Mouse (Mus musculus) olfactory bulb, adult 2 months (tissue): Measurements from ENCODE around the gene Adssl1.

Experiments
- CTCF ChIP-seq: fragments of 200-500 bp; IDR thresholded peaks from 2 replicates; pipeline ENCODE4 v1.5.1; 2012; ENCODE audit warnings: low read depth, mild to moderate bottlenecking, low read length, moderate library complexity; ENCODE audit not compliant: insufficient read depth
- POLR2A ChIP-seq: fragments of 200-500 bp; IDR thresholded peaks from 2 replicates; pipeline ENCODE4 v1.6.1; 2012; ENCODE audit warnings: mild to moderate bottlenecking, low read depth, low read length, moderate library complexity; ENCODE audit not compliant: insufficient read depth

DNA sequence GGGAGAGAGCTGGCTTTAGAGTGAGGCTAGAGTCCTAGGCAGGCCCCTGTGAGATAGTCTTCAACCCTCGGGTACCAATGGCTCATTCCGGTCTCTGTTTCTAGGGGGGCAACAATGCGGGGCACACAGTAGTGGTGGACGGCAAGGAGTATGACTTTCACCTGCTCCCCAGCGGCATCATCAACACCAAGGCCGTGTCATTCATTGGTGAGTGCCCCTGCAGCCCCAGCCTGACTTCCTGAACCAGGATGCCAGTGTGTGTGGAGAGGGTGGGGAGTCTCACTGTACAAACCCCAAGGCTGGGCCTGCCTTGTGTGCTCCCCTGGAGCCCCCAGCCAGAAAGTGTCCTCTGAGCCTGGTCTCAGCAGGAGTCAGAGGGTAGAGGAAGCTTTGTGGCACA is 8.4 kb downstream of the Adssl1 start:
- no peak for TF ChIP-seq POLR2A
- no peak for TF ChIP-seq CTCF
